Mouse (Mus musculus) forebrain, embryonic 16.5 days (tissue): ENCODE results near the gene Myo1d. TPM values are rescaled to one million over a fixed set of nuclear protein-coding genes. Genes with fewer than 3 reads are reported as not detected.

Source experiments
- ATAC-seq: fragments of 200-750 bp; cut with Nextera tagmentation; 2 replicates; pipeline ENCODE4 v1.8.0; 2017; ENCODE audit warnings: mild to moderate bottlenecking, moderate library complexity
- H3K27ac ChIP-seq: fragments of 300-500 bp; sonication (generic); 2 replicates; pipeline ENCODE4 v1.5.1; 2014; ENCODE audit warnings: low read length, control low read depth
- H3K27me3 ChIP-seq: fragments of 300-500 bp; sonication (generic); replicated peaks from 2 replicates; pipeline ENCODE4 v1.6.1; 2014; ENCODE audit warnings: low read length; ENCODE audit not compliant: control insufficient read depth, insufficient read depth
- H3K36me3 ChIP-seq: fragments of 300-500 bp; sonication (generic); 2 replicates; pipeline ENCODE4 v1.6.1; 2014; ENCODE audit not compliant: control insufficient read depth, insufficient read depth
- H3K4me1 ChIP-seq: fragments of 300-500 bp; sonication (generic); replicated peaks from 2 replicates; pipeline ENCODE4 v1.6.1; 2014; ENCODE audit warnings: low read length; ENCODE audit not compliant: control insufficient read depth, insufficient read depth
- H3K4me2 ChIP-seq: fragments of 300-500 bp; sonication (generic); 2 replicates; pipeline ENCODE4 v1.6.1; 2014; ENCODE audit warnings: mild to moderate bottlenecking, low read length, control low read depth
- H3K4me3 ChIP-seq: fragments of 300-500 bp; sonication (generic); replicated peaks from 2 replicates; pipeline ENCODE4 v1.5.1; 2014; ENCODE audit warnings: mild to moderate bottlenecking, low read length, control low read depth
- H3K9ac ChIP-seq: fragments of 300-500 bp; sonication (generic); replicated peaks from 2 replicates; pipeline ENCODE4 v1.6.1; 2014; ENCODE audit warnings: low read depth, low read length, control low read depth
- H3K9me3 ChIP-seq: fragments of 300-500 bp; sonication (generic); 2 replicates; pipeline ENCODE4 v1.6.1; 2016; ENCODE audit warnings: low read length; ENCODE audit not compliant: control insufficient read depth
- WGBS: fragments of 180-500 bp; shearing (Covaris S2); extraction: QIAGEN DNeasy Blood & Tissue Kit; methylation state at CpG from one replicate; pipeline ENCODE4 v1.1.7; 2014; 5-methylcytosine and 5-hydroxymethylcytosine counted together
- polyA plus RNA-seq: library from polyadenylated mRNA; unstranded; fragments of >200 nt; fragmentation: Nextera tagmentation; extraction: Ambion mirVana; gene quantifications from 2 replicates; pipeline ENCODE4 v1.2.1, GENCODE M21; 2015

Gene Myo1d
- polyA plus RNA-seq, 1 experiment from 2014 or later = 2.2 TPM

GRCm38 (mm10) chr11:80789647-80790240 is 9.9 kb upstream of the Myo1d start:
- H3K4me1 ChIP-seq = no peaks in the 10 kb centered on the region
- no peak overlapping the region for H3K4me2 ChIP-seq
- no peak for ATAC-seq
- H3K27me3 ChIP-seq = no peaks in the 10 kb centered on the region
- no peak overlapping the region for H3K9ac ChIP-seq
- H3K27ac ChIP-seq = no peak overlapping the region
- no peaks in the 10 kb centered on the region for H3K9me3 ChIP-seq
- 69% methylated on average over 7 of the region's 7 CpGs for WGBS
- H3K4me3 ChIP-seq = no peak overlapping the region
- no peaks in the 10 kb centered on the region for H3K36me3 ChIP-seq

GRCm38 (mm10) chr11:80785672-80786071 is 5.8 kb upstream of the Myo1d start:
- Histone ChIP-seq H3K36me3 (no peaks in the 10 kb centered on the region), H3K4me2 (no peak overlapping the region), H3K4me1 (no peaks in the 10 kb centered on the region), H3K27ac (no peak overlapping the region), H3K4me3 (no peak overlapping the region), H3K9ac (no peak overlapping the region), H3K27me3 (no peaks in the 10 kb centered on the region), H3K9me3 (no peaks in the 10 kb centered on the region)
- ATAC-seq = no peak
- WGBS = 88% methylated on average over 5 of the region's 5 CpGs

- no peak overlapping the region for H3K9ac ChIP-seq
- H3K9me3 ChIP-seq = no peaks in the 10 kb centered on the region
- 62% methylated on average over 3 of the region's 3 CpGs for WGBS
- no peaks in the 10 kb centered on the region for H3K36me3 ChIP-seq
- no peak overlapping the region for H3K4me2 ChIP-seq
- H3K27me3 ChIP-seq = no peaks in the 10 kb centered on the region
- ATAC-seq = no peak
- H3K27ac ChIP-seq = no peak overlapping the region
- H3K4me1 ChIP-seq = peaks cover 4% of the 10 kb centered on the region
- no peak overlapping the region for H3K4me3 ChIP-seq
Observed at GRCm38 (mm10) chr11:80784294-80784743, 4.5 kb upstream of the Myo1d start.

GRCm38 (mm10) chr11:80783460-80783859 is 3.6 kb upstream of the Myo1d start:
- ATAC-seq = no peak
- no peak overlapping the region for H3K9ac ChIP-seq
- no peak overlapping the region for H3K4me3 ChIP-seq
- no peak overlapping the region for H3K4me2 ChIP-seq
- H3K36me3 ChIP-seq = no peaks in the 10 kb centered on the region
- H3K27me3 ChIP-seq = no peaks in the 10 kb centered on the region
- WGBS = 83% methylated on average over 7 of the region's 7 CpGs
- no peaks in the 10 kb centered on the region for H3K9me3 ChIP-seq
- no peak overlapping the region for H3K27ac ChIP-seq
- H3K4me1 ChIP-seq = peaks cover 7% of the 10 kb centered on the region

GRCm38 (mm10) chr11:80781535-80781934 is 1.7 kb upstream of the Myo1d start:
- 88% methylated on average over 2 of the region's 2 CpGs for WGBS
- H3K9me3 ChIP-seq = no peaks in the 10 kb centered on the region
- no peak for ATAC-seq

GRCm38 (mm10) chr11:80778916-80779526 is 804 bp downstream of the Myo1d start:
- Histone ChIP-seq H3K36me3 (no peaks in the 10 kb centered on the region), H3K9ac (peak overlapping the region; percentile 68), H3K4me2 (peak overlapping the region; percentile 76), H3K9me3 (no peaks in the 10 kb centered on the region), H3K4me1 (peaks cover 7% of the 10 kb centered on the region), H3K27me3 (no peaks in the 10 kb centered on the region), H3K27ac (no peak overlapping the region), H3K4me3 (peak overlapping the region; percentile 74)
- 3% methylated on average over 18 of the region's 18 CpGs for WGBS
- no peak for ATAC-seq

More at GRCm38 (mm10) chr11:80781535-80781934, 1.7 kb upstream of the Myo1d start:
- no peak overlapping the region for H3K4me2 ChIP-seq
- no peak overlapping the region for H3K27ac ChIP-seq
- H3K4me1 ChIP-seq = peaks cover 7% of the 10 kb centered on the region
- H3K4me3 ChIP-seq = no peak overlapping the region
- no peak overlapping the region for H3K9ac ChIP-seq
- no peaks in the 10 kb centered on the region for H3K27me3 ChIP-seq
- no peaks in the 10 kb centered on the region for H3K36me3 ChIP-seq

GRCm38 (mm10) chr11:80778157-80778556 is 1.7 kb downstream of the Myo1d start:
- Histone ChIP-seq H3K27me3 (no peaks in the 10 kb centered on the region), H3K36me3 (no peaks in the 10 kb centered on the region), H3K27ac (no peak overlapping the region), H3K9ac (no peak overlapping the region), H3K4me1 (peaks cover 7% of the 10 kb centered on the region), H3K4me2 (no peak overlapping the region), H3K4me3 (no peak overlapping the region), H3K9me3 (no peaks in the 10 kb centered on the region)
- 75% methylated on average over 6 of the region's 6 CpGs for WGBS
- ATAC-seq = no peak

- Histone ChIP-seq H3K4me3 (no peak overlapping the region), H3K4me1 (peaks cover 7% of the 10 kb centered on the region), H3K9ac (no peak overlapping the region), H3K4me2 (no peak overlapping the region), H3K27me3 (no peaks in the 10 kb centered on the region), H3K36me3 (no peaks in the 10 kb centered on the region), H3K27ac (no peak overlapping the region), H3K9me3 (no peaks in the 10 kb centered on the region)
- 84% methylated on average over 2 of the region's 2 CpGs for WGBS
- ATAC-seq = no peak
Observed at GRCm38 (mm10) chr11:80777708-80778107, 2.1 kb downstream of the Myo1d start.

- Histone ChIP-seq H3K4me3 (no peak overlapping the region), H3K27ac (no peak overlapping the region), H3K4me2 (no peak overlapping the region), H3K9me3 (no peaks in the 10 kb centered on the region), H3K36me3 (no peaks in the 10 kb centered on the region), H3K27me3 (no peaks in the 10 kb centered on the region), H3K9ac (no peak overlapping the region), H3K4me1 (peaks cover 7% of the 10 kb centered on the region)
- WGBS = 71% methylated on average over 3 of the region's 3 CpGs
- no peak for ATAC-seq
Observed at GRCm38 (mm10) chr11:80775535-80775934, 4.3 kb downstream of the Myo1d start.
